Mouse (Mus musculus) olfactory bulb, adult 2 months (tissue): ENCODE results near the gene Chka.

ENCODE experiments used
- CTCF ChIP-seq: fragments of 200-500 bp; IDR thresholded peaks from 2 replicates; pipeline ENCODE4 v1.5.1; 2012; ENCODE audit warnings: low read depth, mild to moderate bottlenecking, low read length, moderate library complexity; ENCODE audit not compliant: insufficient read depth
- POLR2A ChIP-seq: fragments of 200-500 bp; IDR thresholded peaks from 2 replicates; pipeline ENCODE4 v1.6.1; 2012; ENCODE audit warnings: mild to moderate bottlenecking, low read depth, low read length, moderate library complexity; ENCODE audit not compliant: insufficient read depth

DNA sequence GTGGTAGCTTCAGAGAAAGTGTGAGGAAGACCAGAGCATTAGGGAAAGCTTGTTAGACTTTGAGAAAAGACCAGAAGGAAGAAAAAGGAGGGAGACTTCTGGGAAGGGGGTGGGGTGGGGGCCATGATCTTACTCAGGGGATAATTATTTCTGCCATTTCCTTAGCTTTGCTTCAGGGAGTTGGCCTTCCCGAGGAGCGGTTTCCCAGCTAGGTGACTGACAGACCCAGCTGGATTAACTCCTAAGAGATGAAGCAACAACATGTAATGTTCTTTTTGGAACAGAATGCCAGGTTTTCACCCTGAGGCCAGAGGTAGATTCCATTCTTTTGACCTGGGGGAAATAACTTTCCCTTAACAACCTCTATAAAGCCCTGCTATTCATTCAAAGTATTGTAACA, 11.9 kb upstream of the Chka start:
- TF ChIP-seq CTCF (no peak), POLR2A (no peak)
